Mouse (Mus musculus) intestine, embryonic 15.5 days (tissue): ENCODE results near the gene Acvr1. TPM values are rescaled to one million over a fixed set of nuclear protein-coding genes. Genes with fewer than 3 reads are reported as not detected.

Experiments used
- ATAC-seq: fragments of 200-750 bp; cut with Nextera tagmentation; 2 replicates; pipeline ENCODE4 v1.8.0; 2017; ENCODE audit warnings: moderate TSS enrichment, moderate library complexity
- H3K27ac ChIP-seq: fragments of 300-500 bp; sonication (generic); 2 replicates; pipeline ENCODE4 v1.5.1; 2015; ENCODE audit warnings: mild to moderate bottlenecking, inconsistent platforms
- H3K27me3 ChIP-seq: fragments of 300-500 bp; sonication (generic); replicated peaks from 2 replicates; pipeline ENCODE4 v1.6.1; 2015; ENCODE audit warnings: inconsistent platforms
- H3K36me3 ChIP-seq: fragments of 300-500 bp; sonication (generic); 2 replicates; pipeline ENCODE4 v1.6.1; 2015; ENCODE audit warnings: inconsistent platforms
- H3K4me1 ChIP-seq: fragments of 300-500 bp; sonication (generic); replicated peaks from 2 replicates; pipeline ENCODE4 v1.6.1; 2015; ENCODE audit warnings: inconsistent platforms
- H3K4me2 ChIP-seq: fragments of 300-500 bp; sonication (generic); replicated peaks from 2 replicates; pipeline ENCODE4 v1.6.1; 2015; ENCODE audit warnings: mild to moderate bottlenecking, inconsistent platforms
- H3K4me3 ChIP-seq: fragments of 300-500 bp; sonication (generic); replicated peaks from 2 replicates; pipeline ENCODE4 v1.5.1; 2015; ENCODE audit warnings: inconsistent platforms
- H3K9ac ChIP-seq: fragments of 300-500 bp; sonication (generic); 2 replicates; pipeline ENCODE4 v1.6.1; 2015; ENCODE audit warnings: inconsistent platforms
- H3K9me3 ChIP-seq: fragments of 300-500 bp; sonication (generic); 2 replicates; pipeline ENCODE4 v1.6.1; 2016; ENCODE audit warnings: inconsistent platforms
- WGBS: fragments of 180-500 bp; shearing (Covaris S2); methylation state at CpG from one replicate; pipeline ENCODE4 v1.1.7; 2015; 5-methylcytosine and 5-hydroxymethylcytosine counted together
- polyA plus RNA-seq: library from polyadenylated mRNA; unstranded; fragments of >200 nt; fragmentation: Nextera tagmentation; extraction: Ambion mirVana; gene quantifications from 2 replicates; pipeline ENCODE4 v1.2.1, GENCODE M21; 2015

Gene Acvr1
- 4.9 and 5.2 TPM in 2 replicates for polyA plus RNA-seq

GRCm38 (mm10) chr2:58567066-58567810 is at the start of gene Acvr1, which contains the start of gene Upp2:
TSS of gene Acvr1 (minus strand) at chr2:58567157.
TSS of gene Upp2 (plus strand) at chr2:58567298.
- ATAC-seq, result peak; percentile 97

GRCm38 (mm10) chr2:58615766-58616165 is 48.8 kb upstream of the Acvr1 start:
- 94% methylated on average over 5 of the region's 5 CpGs for WGBS
- Histone ChIP-seq H3K27me3 (no peaks in the 10 kb centered on the region), H3K9ac (no peak overlapping the region), H3K4me1 (no peaks in the 10 kb centered on the region), H3K4me3 (no peak overlapping the region), H3K4me2 (no peak overlapping the region), H3K36me3 (no peaks in the 10 kb centered on the region), H3K27ac (no peak overlapping the region), H3K9me3 (no peaks in the 10 kb centered on the region)
- no peak for ATAC-seq

More at GRCm38 (mm10) chr2:58567066-58567810, at the start of gene Acvr1, which contains the start of gene Upp2:
- 1% methylated on average over 51 of the region's 80 CpGs for WGBS
- peak within 1 kb of the TSS; percentile 79 for H3K9ac ChIP-seq
- H3K36me3 ChIP-seq, result no peaks in the 10 kb centered on the region
- H3K4me2 ChIP-seq, result peak within 1 kb of the TSS; percentile 56
- H3K4me1 ChIP-seq, result peaks cover 13% of the 10 kb centered on the region
- H3K4me3 ChIP-seq, result peak within 1 kb of the TSS; percentile 68
- H3K9me3 ChIP-seq, result no peaks in the 10 kb centered on the region
- no peaks in the 10 kb centered on the region for H3K27me3 ChIP-seq
- H3K27ac ChIP-seq, result peak within 1 kb of the TSS; percentile 98

GRCm38 (mm10) chr2:58614851-58615250 is 47.9 kb upstream of the Acvr1 start:
- Histone ChIP-seq H3K4me2 (no peak overlapping the region), H3K9ac (no peak overlapping the region), H3K4me3 (no peak overlapping the region), H3K36me3 (no peaks in the 10 kb centered on the region), H3K4me1 (no peaks in the 10 kb centered on the region), H3K27me3 (no peaks in the 10 kb centered on the region), H3K9me3 (no peaks in the 10 kb centered on the region), H3K27ac (no peak overlapping the region)
- WGBS, result 95% methylated on average over 8 of the region's 8 CpGs
- ATAC-seq, result no peak

GRCm38 (mm10) chr2:58613720-58614119 is 46.8 kb upstream of the Acvr1 start:
- Histone ChIP-seq H3K4me3 (no peak overlapping the region), H3K4me2 (no peak overlapping the region), H3K27ac (no peak overlapping the region), H3K9ac (no peak overlapping the region), H3K36me3 (no peaks in the 10 kb centered on the region), H3K9me3 (no peaks in the 10 kb centered on the region), H3K4me1 (no peaks in the 10 kb centered on the region), H3K27me3 (no peaks in the 10 kb centered on the region)
- WGBS, result 75% methylated on average over 3 of the region's 3 CpGs
- no peak for ATAC-seq

GRCm38 (mm10) chr2:58604791-58605190 is 37.8 kb upstream of the Acvr1 start:
- Histone ChIP-seq H3K4me3 (no peak overlapping the region), H3K9ac (no peak overlapping the region), H3K27me3 (no peaks in the 10 kb centered on the region), H3K36me3 (no peaks in the 10 kb centered on the region), H3K4me2 (no peak overlapping the region), H3K4me1 (no peaks in the 10 kb centered on the region), H3K9me3 (no peaks in the 10 kb centered on the region), H3K27ac (no peak overlapping the region)
- ATAC-seq, result no peak
- WGBS, result 94% methylated on average over 3 of the region's 3 CpGs

GRCm38 (mm10) chr2:58603379-58603778 is 36.4 kb upstream of the Acvr1 start:
- WGBS, result 87% methylated on average over 3 of the region's 3 CpGs
- no peaks in the 10 kb centered on the region for H3K36me3 ChIP-seq
- H3K4me1 ChIP-seq, result no peaks in the 10 kb centered on the region
- no peaks in the 10 kb centered on the region for H3K27me3 ChIP-seq
- ATAC-seq, result no peak
- no peak overlapping the region for H3K27ac ChIP-seq
- H3K9ac ChIP-seq, result no peak overlapping the region
- H3K4me3 ChIP-seq, result no peak overlapping the region
- H3K9me3 ChIP-seq, result no peaks in the 10 kb centered on the region
- no peak overlapping the region for H3K4me2 ChIP-seq

GRCm38 (mm10) chr2:58601382-58601781 is 34.4 kb upstream of the Acvr1 start:
- Histone ChIP-seq H3K4me3 (no peak overlapping the region), H3K9me3 (no peaks in the 10 kb centered on the region), H3K36me3 (no peaks in the 10 kb centered on the region), H3K27me3 (no peaks in the 10 kb centered on the region), H3K4me2 (no peak overlapping the region), H3K4me1 (no peaks in the 10 kb centered on the region), H3K9ac (no peak overlapping the region), H3K27ac (no peak overlapping the region)
- 87% methylated on average over 4 of the region's 4 CpGs for WGBS
- no peak for ATAC-seq

- no peak overlapping the region for H3K4me3 ChIP-seq
- 90% methylated on average over 6 of the region's 6 CpGs for WGBS
- H3K9ac ChIP-seq, result no peak overlapping the region
- no peak for ATAC-seq
- no peaks in the 10 kb centered on the region for H3K9me3 ChIP-seq
- no peaks in the 10 kb centered on the region for H3K4me1 ChIP-seq
- H3K36me3 ChIP-seq, result no peaks in the 10 kb centered on the region
- H3K27ac ChIP-seq, result no peak overlapping the region
- no peak overlapping the region for H3K4me2 ChIP-seq
- no peaks in the 10 kb centered on the region for H3K27me3 ChIP-seq
Observed at GRCm38 (mm10) chr2:58599639-58600038, 32.7 kb upstream of the Acvr1 start.

GRCm38 (mm10) chr2:58597556-58597955 is 30.6 kb upstream of the Acvr1 start:
- WGBS, result 95% methylated on average over 3 of the region's 3 CpGs
- Histone ChIP-seq H3K27ac (no peak overlapping the region), H3K27me3 (no peaks in the 10 kb centered on the region), H3K9ac (no peak overlapping the region), H3K9me3 (no peaks in the 10 kb centered on the region), H3K36me3 (no peaks in the 10 kb centered on the region), H3K4me1 (no peaks in the 10 kb centered on the region), H3K4me3 (no peak overlapping the region), H3K4me2 (no peak overlapping the region)
- no peak for ATAC-seq

GRCm38 (mm10) chr2:58596774-58597342 is 29.9 kb upstream of the Acvr1 start:
- H3K4me3 ChIP-seq, result no peak overlapping the region
- H3K36me3 ChIP-seq, result no peaks in the 10 kb centered on the region
- 87% methylated on average over 17 of the region's 17 CpGs for WGBS
- H3K9ac ChIP-seq, result no peak overlapping the region
- no peaks in the 10 kb centered on the region for H3K27me3 ChIP-seq
- ATAC-seq, result no peak
- no peak overlapping the region for H3K27ac ChIP-seq
- H3K4me1 ChIP-seq, result no peaks in the 10 kb centered on the region
- H3K9me3 ChIP-seq, result no peaks in the 10 kb centered on the region
- H3K4me2 ChIP-seq, result no peak overlapping the region

- Histone ChIP-seq H3K9ac (no peak overlapping the region), H3K4me2 (no peak overlapping the region), H3K4me3 (no peak overlapping the region), H3K9me3 (no peaks in the 10 kb centered on the region), H3K4me1 (no peaks in the 10 kb centered on the region), H3K36me3 (no peaks in the 10 kb centered on the region), H3K27ac (peak overlapping the region; percentile 29; the same call in 1 of the 2 replicates), H3K27me3 (no peaks in the 10 kb centered on the region)
- no peak for ATAC-seq
- WGBS, result 25% methylated on average over 9 of the region's 9 CpGs
Observed at GRCm38 (mm10) chr2:58595350-58595749, 28.4 kb upstream of the Acvr1 start.

GRCm38 (mm10) chr2:58590055-58590454 is 23.1 kb upstream of the Acvr1 start:
- Histone ChIP-seq H3K36me3 (no peaks in the 10 kb centered on the region), H3K9ac (no peak overlapping the region), H3K27me3 (no peaks in the 10 kb centered on the region), H3K4me1 (0 out of 2 replicates have a peak, but pooled peaks cover 4% of the 10 kb centered on the region), H3K27ac (no peak overlapping the region), H3K4me3 (no peak overlapping the region), H3K4me2 (no peak overlapping the region), H3K9me3 (no peaks in the 10 kb centered on the region)
- peak; percentile 47 for ATAC-seq
- WGBS, result 88% methylated on average over 1 of the region's 1 CpGs

GRCm38 (mm10) chr2:58589637-58590036 is 22.7 kb upstream of the Acvr1 start:
- no peaks in the 10 kb centered on the region for H3K36me3 ChIP-seq
- H3K9ac ChIP-seq, result no peak overlapping the region
- ATAC-seq, result peak; percentile 65
- no peak overlapping the region for H3K4me3 ChIP-seq
- H3K4me1 ChIP-seq, result 0 out of 2 replicates have a peak, but pooled peaks cover 4% of the 10 kb centered on the region
- H3K27ac ChIP-seq, result no peak overlapping the region
- no peaks in the 10 kb centered on the region for H3K9me3 ChIP-seq
- no peak overlapping the region for H3K4me2 ChIP-seq
- WGBS, result 38% methylated on average over 4 of the region's 4 CpGs
- H3K27me3 ChIP-seq, result no peaks in the 10 kb centered on the region
